In genomic region chr16:30633906-30634746, GRCm38 (mm10) we compare ENCODE assay signal across 19 mouse cellular contexts. TPM values are rescaled to one million over a fixed set of nuclear protein-coding genes. Genes with fewer than 3 reads are reported as not detected.
A peak's percentile ranks its signal among the peaks of the same experiment; 100 is the strongest.
DNase-seq lines count a peak whose midpoint lies in the region; ATAC-seq lines count a peak whose summit lies in the region.
"Had no signal": no experiment of that assay in that cellular context is flagged by ENCODE, and none has a peak within 500 bp of the region (broad histone marks: within the 10 kb centered on the region; RNA-seq: fewer than 3 reads in every experiment).

No protein-coding gene starts in this region.

- H3K4me3 ChIP-seq in kidney, embryonic 15.5 days (replicated peaks) = no peak overlapping the region
- H3K4me3 ChIP-seq: forebrain, embryonic 12.5 days; heart, embryonic 13.5 days; lung, embryonic 15.5 days; midbrain, embryonic 12.5 days; neural tube, embryonic 13.5 days had no signal

- no peaks in the 10 kb centered on the region for H3K27me3 ChIP-seq in kidney, embryonic 15.5 days
- H3K27me3 ChIP-seq: heart, embryonic 13.5 days; lung, embryonic 15.5 days; midbrain, embryonic 12.5 days; neural tube, embryonic 13.5 days had no signal

- H3K27ac ChIP-seq in kidney, embryonic 15.5 days = peak overlapping the region; percentile 38; the same call in 1 of the 2 replicates
- H3K27ac ChIP-seq: forebrain, embryonic 12.5 days; heart, embryonic 13.5 days; hindbrain, embryonic 14.5 days; liver, embryonic 14.5 days; lung, embryonic 15.5 days; midbrain, embryonic 12.5 days; neural tube, embryonic 13.5 days had no signal

- ATAC-seq in kidney, embryonic 15.5 days (replicated peaks; ENCODE audit: low FRiP score) = peak; percentile 71

- H3K4me2 ChIP-seq in kidney, embryonic 15.5 days = no peak overlapping the region
- H3K4me2 ChIP-seq: forebrain, embryonic 12.5 days; heart, embryonic 13.5 days; hindbrain, embryonic 14.5 days; lung, embryonic 15.5 days; midbrain, embryonic 12.5 days; neural tube, embryonic 13.5 days had no signal

- DNase-seq in kidney, adult 8-10 months = no peak
- peak; percentile 14 for DNase-seq in brain, adult 2 months (ENCODE audit: low read depth, low spot score)
- peak; percentile 27 to 41 for DNase-seq in thymus, adult 18-20 months
- DNase-seq in thymus, postnatal 4 days = peak; percentile 73
- DNase-seq in neural tube, embryonic 10.5 days (ENCODE audit: extremely low spot score, low spot score) = no peak
- no peak for DNase-seq in urinary bladder, adult 2 months (ENCODE audit: low spot score)
- DNase-seq: adrenal gland, adult 2 months; cerebellum, postnatal 10 days; gastrocnemius, postnatal 14 days; heart, adult 18-20 months; kidney, adult 11 months had no signal

- no peaks in the 10 kb centered on the region for H3K36me3 ChIP-seq in kidney, embryonic 15.5 days
- H3K36me3 ChIP-seq: forebrain, embryonic 12.5 days; heart, embryonic 13.5 days; lung, embryonic 15.5 days; midbrain, embryonic 12.5 days; neural tube, embryonic 13.5 days had no signal

- H3K9me3 ChIP-seq in kidney, embryonic 15.5 days (replicated peaks) = no peaks in the 10 kb centered on the region
- H3K9me3 ChIP-seq: forebrain, embryonic 12.5 days; heart, embryonic 13.5 days; lung, embryonic 15.5 days; midbrain, embryonic 12.5 days; neural tube, embryonic 13.5 days had no signal

- 37% methylated on average over 8 of the region's 8 CpGs for WGBS in kidney, embryonic 15.5 days

- H3K4me1 ChIP-seq in kidney, embryonic 15.5 days = peaks cover 5% of the 10 kb centered on the region; the same call in 1 of the 2 replicates
- H3K4me1 ChIP-seq: forebrain, embryonic 12.5 days; heart, embryonic 13.5 days; lung, embryonic 15.5 days; midbrain, embryonic 12.5 days; neural tube, embryonic 13.5 days had no signal

- H3K9ac ChIP-seq in kidney, embryonic 15.5 days = no peak overlapping the region
- H3K9ac ChIP-seq: forebrain, embryonic 12.5 days; heart, embryonic 13.5 days; hindbrain, embryonic 14.5 days; liver, embryonic 14.5 days; lung, embryonic 15.5 days; midbrain, embryonic 12.5 days; neural tube, embryonic 13.5 days had no signal

RNA-seq across cellular contexts. Expression of gene Fam43a, which starts 34.6 kb away (rescaled TPM):
- 22.5 and 25.1 TPM in 2 replicates for polyA plus RNA-seq in kidney, embryonic 15.5 days (2015; fragmentation: Nextera tagmentation; extraction: Ambion mirVana)
- 9.3 and 9.7 TPM in 2 replicates for polyA plus RNA-seq in urinary bladder, adult 2 months (2012; rRNA removed)

RNA-seq across cellular contexts. Expression of gene Lsg1, which starts 46.7 kb away (rescaled TPM):
- 69.4 and 73.0 TPM in 2 replicates for polyA plus RNA-seq in kidney, embryonic 15.5 days (2015; fragmentation: Nextera tagmentation; extraction: Ambion mirVana)
- polyA plus RNA-seq in urinary bladder, adult 2 months (2012; rRNA removed) = 22.0 and 22.5 TPM in 2 replicates

Comparison
In these comparisons a context has a peak if more than half of its experiments do, and no peak if none do; other contexts are left out.
1. DNase-seq: peak in brain, adult 2 months (single experiment), thymus, adult 18-20 months (2 of 2) and thymus, postnatal 4 days (single experiment); none in kidney, adult 8-10 months (0 of 2), neural tube, embryonic 10.5 days (single experiment) and urinary bladder, adult 2 months (single experiment).